Mouse (Mus musculus): ENCODE results near the gene Srbd1. TPM values are rescaled to one million over a fixed set of nuclear protein-coding genes. Genes with fewer than 3 reads are reported as not detected.

Srbd1 gene
- polyA plus RNA-seq, 1 experiment, result 3.0 TPM

- no peak for DNase-seq (ENCODE audit: low read depth)
Measured at GRCm38 (mm10) chr17:86035146-86035545, 109.8 kb downstream of the Srbd1 start.

GRCm38 (mm10) chr17:86034641-86035040 is 110.3 kb downstream of the Srbd1 start:
- no peak for DNase-seq (ENCODE audit: low read depth)

- DNase-seq (ENCODE audit: low read depth), result no peak
Measured at GRCm38 (mm10) chr17:86032113-86032714, 112.8 kb downstream of the Srbd1 start.

- DNase-seq (ENCODE audit: low read depth), result no peak
Measured at GRCm38 (mm10) chr17:86030016-86030415, 115.0 kb downstream of the Srbd1 start.

GRCm38 (mm10) chr17:86029175-86029574 is 115.8 kb downstream of the Srbd1 start:
- DNase-seq (ENCODE audit: low read depth), result no peak

GRCm38 (mm10) chr17:86027577-86028199 is 117.3 kb downstream of the Srbd1 start:
- no peak for DNase-seq (ENCODE audit: low read depth)

GRCm38 (mm10) chr17:86024589-86024988 is 120.4 kb downstream of the Srbd1 start:
- no peak for DNase-seq (ENCODE audit: low read depth)

GRCm38 (mm10) chr17:86022366-86022765 is 122.6 kb downstream of the Srbd1 start:
- DNase-seq (ENCODE audit: low read depth), result no peak

GRCm38 (mm10) chr17:86021815-86022214 is 123.2 kb downstream of the Srbd1 start:
- DNase-seq (ENCODE audit: low read depth), result no peak

- DNase-seq (ENCODE audit: low read depth), result no peak
Measured at GRCm38 (mm10) chr17:86021231-86021630, 123.7 kb downstream of the Srbd1 start.

GRCm38 (mm10) chr17:86019793-86020192 is 125.2 kb downstream of the Srbd1 start:
- no peak for DNase-seq (ENCODE audit: low read depth)

GRCm38 (mm10) chr17:86014246-86014645 is 130.7 kb downstream of the Srbd1 start:
- DNase-seq (ENCODE audit: low read depth), result no peak

GRCm38 (mm10) chr17:86012576-86012975 is 132.4 kb downstream of the Srbd1 start:
- DNase-seq (ENCODE audit: low read depth), result no peak

- no peak for DNase-seq (ENCODE audit: low read depth)
Measured at GRCm38 (mm10) chr17:86011849-86012248, 133.1 kb downstream of the Srbd1 start.

GRCm38 (mm10) chr17:86008401-86008800 is 136.6 kb downstream of the Srbd1 start:
- DNase-seq (ENCODE audit: low read depth), result no peak

GRCm38 (mm10) chr17:86002113-86002512 is 142.9 kb downstream of the Srbd1 start:
- no peak for DNase-seq (ENCODE audit: low read depth)

- DNase-seq (ENCODE audit: low read depth), result no peak
Measured at GRCm38 (mm10) chr17:86001667-86002066, 143.3 kb downstream of the Srbd1 start.

- DNase-seq (ENCODE audit: low read depth), result no peak
Measured at GRCm38 (mm10) chr17:85995727-85996126, 149.2 kb downstream of the Srbd1 start.

GRCm38 (mm10) chr17:85995086-85995485 is 149.9 kb downstream of the Srbd1 start:
- no peak for DNase-seq (ENCODE audit: low read depth)

GRCm38 (mm10) chr17:85989058-85989769 is 155.8 kb downstream of the Srbd1 start:
- DNase-seq (ENCODE audit: low read depth), result no peak

GRCm38 (mm10) chr17:85987531-85987930 is 157.4 kb downstream of the Srbd1 start:
- no peak for DNase-seq (ENCODE audit: low read depth)

GRCm38 (mm10) chr17:85986624-85987023 is 158.4 kb downstream of the Srbd1 start:
- no peak for DNase-seq (ENCODE audit: low read depth)

GRCm38 (mm10) chr17:85986181-85986580 is 158.8 kb downstream of the Srbd1 start:
- no peak for DNase-seq (ENCODE audit: low read depth)

Data from gonadal fat pad, adult 2 months (tissue).